Mouse (Mus musculus) forebrain, embryonic 11.5 days (tissue): ENCODE data around the gene Anp32e. TPM values are rescaled to one million over a fixed set of nuclear protein-coding genes. Genes with fewer than 3 reads are reported as not detected.
"Not testable (repeated sequence)": the region's sequence is repeated elsewhere in the genome, so short reads cannot be mapped to it uniquely, and the experiment has no call there.

Experiments
- ATAC-seq: fragments of 200-750 bp; cut with Nextera tagmentation; replicated peaks from 2 replicates; pipeline ENCODE4 v1.8.0; 2017; ENCODE audit warnings: moderate TSS enrichment; ENCODE audit not compliant: low FRiP score
- DNase-seq: peaks from one replicate; pipeline ENCODE4 v3.0.0-alpha.2; 2017; ENCODE audit warnings: low spot score
- H3K27ac ChIP-seq: fragments of 300-500 bp; sonication (generic); 2 replicates; pipeline ENCODE4 v1.5.1; 2014; ENCODE audit warnings: low read depth, low read length
- H3K27me3 ChIP-seq: fragments of 300-500 bp; sonication (generic); 2 replicates; pipeline ENCODE4 v1.6.1; 2014; ENCODE audit warnings: mild to moderate bottlenecking, low read length, mixed read lengths; ENCODE audit not compliant: control insufficient read depth, insufficient read depth
- H3K36me3 ChIP-seq: fragments of 300-500 bp; sonication (generic); 2 replicates; pipeline ENCODE4 v1.6.1; 2014; ENCODE audit warnings: mild to moderate bottlenecking, low read length, moderate library complexity, mixed read lengths; ENCODE audit not compliant: control insufficient read depth, insufficient read depth
- H3K4me1 ChIP-seq: fragments of 300-500 bp; sonication (generic); replicated peaks from 2 replicates; pipeline ENCODE4 v1.6.1; 2014; ENCODE audit warnings: low read length, mixed read lengths; ENCODE audit not compliant: control insufficient read depth, insufficient read depth
- H3K4me2 ChIP-seq: fragments of 300-500 bp; sonication (generic); 2 replicates; pipeline ENCODE4 v1.6.1; 2014; ENCODE audit warnings: low read depth, mild to moderate bottlenecking, low read length, moderate library complexity, mixed read lengths; ENCODE audit not compliant: severe bottlenecking
- H3K4me3 ChIP-seq: fragments of 300-500 bp; sonication (generic); 2 replicates; pipeline ENCODE4 v1.5.1; 2014; ENCODE audit warnings: low read depth, low read length
- H3K9ac ChIP-seq: fragments of 300-500 bp; sonication (generic); 2 replicates; pipeline ENCODE4 v1.6.1; 2014; ENCODE audit warnings: low read length
- H3K9me3 ChIP-seq: fragments of 300-500 bp; sonication (generic); 2 replicates; pipeline ENCODE4 v1.6.1; 2016; ENCODE audit warnings: low read length, mixed read lengths; ENCODE audit not compliant: control insufficient read depth
- WGBS: fragments of 180-500 bp; shearing (Covaris S2); extraction: QIAGEN DNeasy Blood & Tissue Kit; methylation state at CpG from one replicate; pipeline ENCODE4 v1.1.7; 2014; 5-methylcytosine and 5-hydroxymethylcytosine counted together
- polyA plus RNA-seq: library from polyadenylated mRNA; unstranded; fragments of >200 nt; fragmentation: Nextera tagmentation; extraction: Ambion mirVana; gene quantifications from 2 replicates; pipeline ENCODE4 v1.2.1, GENCODE M21; 2014

Anp32e gene
- polyA plus RNA-seq, 1 experiment from 2014 or later, result 167 TPM

- WGBS, result 83% methylated on average over 1 of the region's 1 CpGs
Observed at GRCm38 (mm10) chr3:95969277-95969676, 40.2 kb downstream of the Anp32e start.

GRCm38 (mm10) chr3:95970661-95971060 is 41.6 kb downstream of the Anp32e start:
- not testable (repeated sequence) for H3K27ac ChIP-seq, H3K4me3 ChIP-seq, H3K4me2 ChIP-seq, ATAC-seq, H3K27me3 ChIP-seq, H3K9me3 ChIP-seq, H3K36me3 ChIP-seq, H3K9ac ChIP-seq, DNase-seq, H3K4me1 ChIP-seq
- WGBS, result 79% methylated on average over 4 of the region's 7 CpGs

More at GRCm38 (mm10) chr3:95969277-95969676, 40.2 kb downstream of the Anp32e start:
- Histone ChIP-seq H3K4me1 (peaks cover 7% of the 10 kb centered on the region; the same call in 1 of the 2 replicates), H3K4me3 (no peak overlapping the region), H3K9ac (no peak overlapping the region), H3K36me3 (no peaks in the 10 kb centered on the region), H3K4me2 (no peak overlapping the region), H3K27me3 (no peaks in the 10 kb centered on the region), H3K27ac (no peak overlapping the region), H3K9me3 (no peaks in the 10 kb centered on the region)
- ATAC-seq, result no peak
- no peak for DNase-seq

GRCm38 (mm10) chr3:95972251-95972872 is 43.3 kb downstream of the Anp32e start:
- H3K27ac ChIP-seq, result peak overlapping the region; percentile 50
- H3K4me3 ChIP-seq, result peak overlapping the region; percentile 5; the same call in 1 of the 2 replicates
- H3K36me3 ChIP-seq, result no peaks in the 10 kb centered on the region
- peak overlapping the region; percentile 47 for H3K4me2 ChIP-seq
- WGBS, result 68% methylated on average over 12 of the region's 12 CpGs
- H3K27me3 ChIP-seq, result no peaks in the 10 kb centered on the region
- no peaks in the 10 kb centered on the region for H3K9me3 ChIP-seq
- H3K9ac ChIP-seq, result peak overlapping the region; percentile 45; the same call in 1 of the 2 replicates
- DNase-seq (no peak), ATAC-seq (no peak)
- peaks cover 8% of the 10 kb centered on the region; the same call in 1 of the 2 replicates for H3K4me1 ChIP-seq

- Histone ChIP-seq H3K27ac (peak overlapping the region; percentile 50), H3K27me3 (no peaks in the 10 kb centered on the region), H3K9me3 (no peaks in the 10 kb centered on the region), H3K36me3 (no peaks in the 10 kb centered on the region), H3K4me1 (peaks cover 8% of the 10 kb centered on the region; the same call in 1 of the 2 replicates), H3K4me2 (peak overlapping the region; percentile 47), H3K4me3 (peak overlapping the region; percentile 5; the same call in 1 of the 2 replicates), H3K9ac (peak overlapping the region; percentile 45; the same call in 1 of the 2 replicates)
- 1% methylated on average over 34 of the region's 34 CpGs for WGBS
- ATAC-seq, result peak; percentile 94
- DNase-seq, result peak; percentile 89
Observed at GRCm38 (mm10) chr3:95972873-95973634, 44.0 kb downstream of the Anp32e start.

- Histone ChIP-seq H3K4me2 (no peak overlapping the region), H3K4me3 (no peak overlapping the region), H3K4me1 (peaks cover 8% of the 10 kb centered on the region; the same call in 1 of the 2 replicates), H3K9me3 (no peaks in the 10 kb centered on the region), H3K27ac (no peak overlapping the region), H3K27me3 (no peaks in the 10 kb centered on the region), H3K36me3 (no peaks in the 10 kb centered on the region), H3K9ac (no peak overlapping the region)
- ATAC-seq, result no peak
- no peak for DNase-seq
- WGBS, result 57% methylated on average over 3 of the region's 3 CpGs
Observed at GRCm38 (mm10) chr3:95977079-95977478, 48.0 kb downstream of the Anp32e start.

GRCm38 (mm10) chr3:95977587-95977986 is 48.5 kb downstream of the Anp32e start:
- H3K36me3 ChIP-seq, H3K27ac ChIP-seq, H3K9me3 ChIP-seq, H3K4me1 ChIP-seq, H3K4me3 ChIP-seq, H3K4me2 ChIP-seq, DNase-seq, H3K27me3 ChIP-seq, H3K9ac ChIP-seq, ATAC-seq: not testable (repeated sequence)
- 95% methylated on average over 6 of the region's 7 CpGs for WGBS

GRCm38 (mm10) chr3:95978265-95978664 is 49.2 kb downstream of the Anp32e start:
- Histone ChIP-seq H3K27me3 (no peaks in the 10 kb centered on the region), H3K4me3 (no peak overlapping the region), H3K9ac (no peak overlapping the region), H3K27ac (no peak overlapping the region), H3K9me3 (no peaks in the 10 kb centered on the region), H3K4me1 (peaks cover 6% of the 10 kb centered on the region; the same call in 1 of the 2 replicates), H3K36me3 (no peaks in the 10 kb centered on the region), H3K4me2 (no peak overlapping the region)
- 85% methylated on average over 9 of the region's 9 CpGs for WGBS
- DNase-seq (no peak), ATAC-seq (no peak)

- Histone ChIP-seq H3K4me2 (no peak overlapping the region), H3K4me1 (peaks cover 7% of the 10 kb centered on the region), H3K9ac (no peak overlapping the region), H3K27me3 (no peaks in the 10 kb centered on the region), H3K36me3 (no peaks in the 10 kb centered on the region), H3K27ac (no peak overlapping the region), H3K9me3 (no peaks in the 10 kb centered on the region), H3K4me3 (no peak overlapping the region)
- ATAC-seq (no peak), DNase-seq (no peak)
- 87% methylated on average over 12 of the region's 12 CpGs for WGBS
Observed at GRCm38 (mm10) chr3:95980276-95980970, 51.4 kb downstream of the Anp32e start.
